Mouse (Mus musculus): Measurements from ENCODE around the gene Cubn.

Cubn gene

GRCm38 (mm10) chr2:13484566-13484965 lies 7.0 kb downstream of the Cubn start:
- DNase-seq (ENCODE audit: low read depth, low spot score), result no peak

GRCm38 (mm10) chr2:13480744-13481143 lies 10.9 kb downstream of the Cubn start:
- DNase-seq (ENCODE audit: low read depth, low spot score), result no peak

GRCm38 (mm10) chr2:13479165-13479564 lies 12.4 kb downstream of the Cubn start:
- no peak for DNase-seq (ENCODE audit: low read depth, low spot score)

- DNase-seq (ENCODE audit: low read depth, low spot score), result no peak
Measured at GRCm38 (mm10) chr2:13470108-13470507, 21.5 kb downstream of the Cubn start.

GRCm38 (mm10) chr2:13469641-13470040 lies 22.0 kb downstream of the Cubn start:
- no peak for DNase-seq (ENCODE audit: low read depth, low spot score)

GRCm38 (mm10) chr2:13466685-13467084 lies 24.9 kb downstream of the Cubn start:
- no peak for DNase-seq (ENCODE audit: low read depth, low spot score)

GRCm38 (mm10) chr2:13458088-13458487 lies 33.5 kb downstream of the Cubn start:
- DNase-seq (ENCODE audit: low read depth, low spot score), result no peak

- no peak for DNase-seq (ENCODE audit: low read depth, low spot score)
Measured at GRCm38 (mm10) chr2:13456821-13457220, 34.8 kb downstream of the Cubn start.

GRCm38 (mm10) chr2:13451495-13452491 lies 39.8 kb downstream of the Cubn start:
- DNase-seq (ENCODE audit: low read depth, low spot score), result no peak

GRCm38 (mm10) chr2:13450895-13451294 lies 40.7 kb downstream of the Cubn start:
- DNase-seq (ENCODE audit: low read depth, low spot score), result no peak

GRCm38 (mm10) chr2:13450470-13450869 lies 41.1 kb downstream of the Cubn start:
- DNase-seq (ENCODE audit: low read depth, low spot score), result no peak

GRCm38 (mm10) chr2:13445156-13445555 lies 46.5 kb downstream of the Cubn start:
- DNase-seq (ENCODE audit: low read depth, low spot score), result no peak

GRCm38 (mm10) chr2:13438983-13439382 lies 52.6 kb downstream of the Cubn start:
- no peak for DNase-seq (ENCODE audit: low read depth, low spot score)

- no peak for DNase-seq (ENCODE audit: low read depth, low spot score)
Measured at GRCm38 (mm10) chr2:13438275-13438845, 53.3 kb downstream of the Cubn start.

- no peak for DNase-seq (ENCODE audit: low read depth, low spot score)
Measured at GRCm38 (mm10) chr2:13432002-13432401, 59.6 kb downstream of the Cubn start.

- no peak for DNase-seq (ENCODE audit: low read depth, low spot score)
Measured at GRCm38 (mm10) chr2:13421974-13422760, 69.4 kb downstream of the Cubn start.

- DNase-seq (ENCODE audit: low read depth, low spot score), result peak; percentile 1
Measured at GRCm38 (mm10) chr2:13416765-13417524, 74.7 kb downstream of the Cubn start.

- peak; percentile 33 for DNase-seq (ENCODE audit: low read depth, low spot score)
Measured at GRCm38 (mm10) chr2:13413520-13414178, 78.0 kb downstream of the Cubn start.

GRCm38 (mm10) chr2:13410660-13411059 lies 81.0 kb downstream of the Cubn start:
- no peak for DNase-seq (ENCODE audit: low read depth, low spot score)

GRCm38 (mm10) chr2:13409767-13410519 lies 81.7 kb downstream of the Cubn start:
- no peak for DNase-seq (ENCODE audit: low read depth, low spot score)

All from A20 (cell line).